Mouse (Mus musculus) C2C12 (cell line): ENCODE measurements around the gene Mmadhc. TPM values are rescaled to one million over a fixed set of nuclear protein-coding genes. Genes with fewer than 3 reads are reported as not detected.

Source experiments
- H3K27me3 ChIP-seq: one replicate; pipeline ENCODE4 v1.6.1; 2011; ENCODE audit not compliant: control insufficient read depth, insufficient read depth, insufficient read length
- H3K36me3 ChIP-seq: one replicate; pipeline ENCODE4 v1.6.1; 2011; ENCODE audit not compliant: control insufficient read depth, insufficient read depth
- H3K4me3 ChIP-seq: one replicate; pipeline ENCODE4 v1.5.1; 2011; ENCODE audit warnings: mild to moderate bottlenecking, control low read depth; ENCODE audit not compliant: poor library complexity, insufficient read depth, severe bottlenecking
- H3K79me2 ChIP-seq: one replicate; pipeline ENCODE4 v1.6.1; 2011; ENCODE audit not compliant: control insufficient read depth, insufficient read depth
- H3K79me3 ChIP-seq: one replicate; pipeline ENCODE4 v1.6.1; 2011; ENCODE audit warnings: low read depth, control low read depth
- H3ac ChIP-seq: one replicate; pipeline ENCODE3; 2011; ENCODE audit warnings: low read depth; ENCODE audit not compliant: control insufficient read depth, insufficient read length
- CEBPB ChIP-seq: IDR thresholded peaks from one replicate; pipeline ENCODE4 v1.6.1; 2011; ENCODE audit warnings: low read depth, mild to moderate bottlenecking, control low read depth, moderate library complexity
- CTCF ChIP-seq: IDR thresholded peaks from one replicate; pipeline ENCODE4 v1.5.1; 2011; ENCODE audit not compliant: control insufficient read depth, insufficient read depth, insufficient read length
- FOSL1 ChIP-seq: IDR thresholded peaks from one replicate; pipeline ENCODE4 v1.8.0; 2011; ENCODE audit warnings: mild to moderate bottlenecking, low read length; ENCODE audit not compliant: poor library complexity, insufficient read depth, severe bottlenecking
- MAX ChIP-seq: IDR thresholded peaks from one replicate; pipeline ENCODE4 v1.6.1; 2011; ENCODE audit warnings: mild to moderate bottlenecking, control low read depth
- MYOD1 ChIP-seq: IDR thresholded peaks from one replicate; pipeline ENCODE4 v1.6.1; 2011; ENCODE audit warnings: low read depth; ENCODE audit not compliant: control insufficient read depth, insufficient read length
- MYOG ChIP-seq: IDR thresholded peaks from one replicate; pipeline ENCODE4 v1.6.1; 2011; ENCODE audit not compliant: control insufficient read depth, insufficient read length; ENCODE audit errors: extremely low read depth
- USF1 ChIP-seq: IDR thresholded peaks from one replicate; pipeline ENCODE4 v1.6.1; 2011; ENCODE audit warnings: low read depth, mild to moderate bottlenecking, control low read depth, moderate library complexity
- polyA plus RNA-seq: library from polyadenylated mRNA; unstranded; fragments of >200 nt; fragmentation: generic; extraction: Trizol; gene quantifications from one replicate; pipeline ENCODE4 v1.2.1, GENCODE M21; 2012; ENCODE audit warnings: missing spikeins

Gene Mmadhc
- polyA plus RNA-seq, 1 experiment: 98.7 TPM

GRCm38 (mm10) chr2:50294084-50294483, 2.5 kb downstream of the Mmadhc start:
- TF ChIP-seq MYOD1: no peak
- TF ChIP-seq USF1: no peak
- TF ChIP-seq MYOG: no peak
- no peak for TF ChIP-seq FOSL1
- no peak for TF ChIP-seq MAX
- TF ChIP-seq CTCF: no peak
- TF ChIP-seq CEBPB: no peak
- peaks cover 46% of the 10 kb centered on the region for H3K79me3 ChIP-seq
- H3ac ChIP-seq: no peak overlapping the region
- H3K27me3 ChIP-seq: no peaks in the 10 kb centered on the region
- H3K79me2 ChIP-seq: peaks cover 59% of the 10 kb centered on the region
- H3K4me3 ChIP-seq: no peak overlapping the region
- peaks cover 42% of the 10 kb centered on the region for H3K36me3 ChIP-seq

- TF ChIP-seq CEBPB: no peak
- no peak for TF ChIP-seq MYOD1
- no peak for TF ChIP-seq MAX
- TF ChIP-seq MYOG: no peak
- TF ChIP-seq FOSL1: no peak
- H3K79me2 ChIP-seq: peaks cover 59% of the 10 kb centered on the region
- H3K79me3 ChIP-seq: peaks cover 46% of the 10 kb centered on the region
- no peak overlapping the region for H3ac ChIP-seq
- H3K4me3 ChIP-seq: no peak overlapping the region
- peaks cover 48% of the 10 kb centered on the region for H3K36me3 ChIP-seq
- no peaks in the 10 kb centered on the region for H3K27me3 ChIP-seq
Observed at GRCm38 (mm10) chr2:50293572-50293971, 3.0 kb downstream of the Mmadhc start.

- H3K36me3 ChIP-seq: peaks cover 64% of the 10 kb centered on the region
- H3ac ChIP-seq: no peak overlapping the region
- TF ChIP-seq CTCF (no peak), MAX (no peak), MYOG (no peak), USF1 (no peak), CEBPB (no peak), MYOD1 (no peak), FOSL1 (no peak)
- peaks cover 59% of the 10 kb centered on the region for H3K79me2 ChIP-seq
- H3K79me3 ChIP-seq: peaks cover 46% of the 10 kb centered on the region
- no peak overlapping the region for H3K4me3 ChIP-seq
- H3K27me3 ChIP-seq: no peaks in the 10 kb centered on the region
Observed at GRCm38 (mm10) chr2:50291901-50292300, 4.7 kb downstream of the Mmadhc start.

- Histone ChIP-seq H3K79me3 (peaks cover 41% of the 10 kb centered on the region), H3K79me2 (peaks cover 52% of the 10 kb centered on the region), H3K4me3 (no peak overlapping the region), H3K36me3 (peaks cover 76% of the 10 kb centered on the region), H3ac (no peak overlapping the region), H3K27me3 (no peaks in the 10 kb centered on the region)
- TF ChIP-seq MAX (no peak), FOSL1 (no peak), USF1 (no peak), CEBPB (no peak), CTCF (no peak), MYOG (no peak), MYOD1 (no peak)
Observed at GRCm38 (mm10) chr2:50290754-50291153, 5.8 kb downstream of the Mmadhc start.

DNA sequence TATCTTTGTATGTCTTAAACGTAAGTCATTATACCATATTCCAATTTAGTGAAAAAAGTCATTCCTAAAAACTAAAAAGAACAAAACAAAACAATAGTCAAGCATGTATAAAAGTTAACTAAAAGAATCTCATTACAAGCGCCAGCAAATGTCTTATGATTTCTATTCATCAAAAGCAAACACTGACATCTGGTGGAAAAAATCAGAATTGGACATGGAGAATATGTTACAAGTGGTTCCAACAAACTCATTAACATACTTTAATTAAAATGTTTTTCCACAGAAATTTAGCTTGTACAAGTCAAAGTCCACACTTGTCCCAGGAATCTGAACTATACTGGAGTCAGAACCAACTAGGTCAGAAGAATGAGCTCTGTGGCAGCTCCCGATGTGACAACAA, 11.8 kb downstream of the Mmadhc start:
- TF ChIP-seq FOSL1 (no peak), CTCF (no peak), MYOD1 (no peak), MYOG (no peak), MAX (no peak), CEBPB (no peak), USF1 (no peak)
- Histone ChIP-seq H3K36me3 (peaks cover 99% of the 10 kb centered on the region), H3K27me3 (no peaks in the 10 kb centered on the region), H3K4me3 (no peak overlapping the region), H3ac (no peak overlapping the region), H3K79me3 (no peaks in the 10 kb centered on the region), H3K79me2 (peaks cover 6% of the 10 kb centered on the region)

- TF ChIP-seq CEBPB: no peak
- no peak for TF ChIP-seq MYOD1
- TF ChIP-seq FOSL1: no peak
- no peak for TF ChIP-seq MYOG
- no peak for TF ChIP-seq MAX
- no peak for TF ChIP-seq USF1
- no peak for TF ChIP-seq CTCF
- H3K4me3 ChIP-seq: no peak overlapping the region
- no peaks in the 10 kb centered on the region for H3K79me3 ChIP-seq
- H3ac ChIP-seq: no peak overlapping the region
- peaks cover 99% of the 10 kb centered on the region for H3K36me3 ChIP-seq
- H3K27me3 ChIP-seq: no peaks in the 10 kb centered on the region
- H3K79me2 ChIP-seq: peaks cover 6% of the 10 kb centered on the region
Observed at GRCm38 (mm10) chr2:50284040-50284439, 12.6 kb downstream of the Mmadhc start.
